Mouse (Mus musculus): ENCODE measurements around the gene Cd3eap. TPM values are rescaled to one million over a fixed set of nuclear protein-coding genes. Genes with fewer than 3 reads are reported as not detected.
A peak's percentile ranks its signal among the peaks of the same experiment; 100 is the strongest.

Cd3eap gene
- polyA plus RNA-seq, 1 experiment from 2014 or later = 20.4 TPM

- Histone ChIP-seq H3K4me2 (replicated peaks) (peak within 1 kb of the TSS; percentile 89), H3K36me3 (peaks cover 29% of the 10 kb centered on the region), H3K27ac (peak within 1 kb of the TSS; percentile 35), H3K9ac (peak within 1 kb of the TSS; percentile 94), H3K9me3 (replicated peaks) (no peaks in the 10 kb centered on the region), H3K27me3 (no peaks in the 10 kb centered on the region), H3K4me3 (peak within 1 kb of the TSS; percentile 95), H3K4me1 (peaks cover 16% of the 10 kb centered on the region)
- WGBS = 9% methylated on average over 36 of the region's 48 CpGs
- peak; percentile 95 for ATAC-seq (ENCODE audit: low FRiP score)
These were observed 22.3 kb upstream of the Cd3eap start, which contains the start of gene Ercc2 for GRCm38 (mm10) chr7:19381377-19382165. Gene Ercc2 (plus strand): TSS chr7:19382010.

- Histone ChIP-seq H3K4me2 (replicated peaks) (no peak overlapping the region), H3K36me3 (no peaks in the 10 kb centered on the region; the same call in 1 of the 2 replicates), H3K27ac (no peak overlapping the region), H3K4me1 (peaks cover 7% of the 10 kb centered on the region), H3K9me3 (replicated peaks) (no peaks in the 10 kb centered on the region), H3K27me3 (no peaks in the 10 kb centered on the region), H3K9ac (no peak overlapping the region), H3K4me3 (no peak overlapping the region)
- ATAC-seq (ENCODE audit: low FRiP score) = no peak
- 78% methylated on average over 8 of the region's 8 CpGs for WGBS
These were observed 18.8 kb upstream of the Cd3eap start for GRCm38 (mm10) chr7:19378049-19378448.

- Histone ChIP-seq H3K4me3 (no peak overlapping the region), H3K4me2 (replicated peaks) (no peak overlapping the region), H3K9me3 (replicated peaks) (no peaks in the 10 kb centered on the region), H3K36me3 (no peaks in the 10 kb centered on the region; the same call in 1 of the 2 replicates), H3K27me3 (no peaks in the 10 kb centered on the region), H3K4me1 (no peaks in the 10 kb centered on the region), H3K9ac (no peak overlapping the region), H3K27ac (no peak overlapping the region)
- WGBS = 90% methylated on average over 4 of the region's 4 CpGs
- ATAC-seq (ENCODE audit: low FRiP score) = no peak
These were observed 16.7 kb upstream of the Cd3eap start for GRCm38 (mm10) chr7:19376019-19376418.

- 77% methylated on average over 18 of the region's 18 CpGs for WGBS
- Histone ChIP-seq H3K4me3 (no peak overlapping the region), H3K4me2 (replicated peaks) (no peak overlapping the region), H3K9me3 (replicated peaks) (no peaks in the 10 kb centered on the region), H3K27me3 (no peaks in the 10 kb centered on the region), H3K36me3 (no peaks in the 10 kb centered on the region; the same call in 1 of the 2 replicates), H3K4me1 (no peaks in the 10 kb centered on the region), H3K27ac (no peak overlapping the region), H3K9ac (no peak overlapping the region)
- ATAC-seq (ENCODE audit: low FRiP score) = no peak
These were observed 16.1 kb upstream of the Cd3eap start for GRCm38 (mm10) chr7:19375368-19375767.

- Histone ChIP-seq H3K9ac (no peak overlapping the region), H3K27ac (no peak overlapping the region), H3K27me3 (peaks cover 12% of the 10 kb centered on the region), H3K4me3 (no peak overlapping the region), H3K4me1 (peaks cover 4% of the 10 kb centered on the region; the same call in 1 of the 2 replicates), H3K36me3 (no peaks in the 10 kb centered on the region; the same call in 1 of the 2 replicates), H3K9me3 (replicated peaks) (no peaks in the 10 kb centered on the region), H3K4me2 (replicated peaks) (no peak overlapping the region)
- ATAC-seq (ENCODE audit: low FRiP score) = no peak
- 80% methylated on average over 2 of the region's 2 CpGs for WGBS
These were observed 14.1 kb upstream of the Cd3eap start for GRCm38 (mm10) chr7:19373367-19373766.

- H3K4me3 ChIP-seq = peak overlapping the region; percentile 42
- peaks cover 13% of the 10 kb centered on the region for H3K27me3 ChIP-seq
- 11% methylated on average over 46 of the region's 46 CpGs for WGBS
- peaks cover 4% of the 10 kb centered on the region; the same call in 1 of the 2 replicates for H3K4me1 ChIP-seq
- peak overlapping the region; percentile 66 for H3K4me2 ChIP-seq (replicated peaks)
- H3K36me3 ChIP-seq = no peaks in the 10 kb centered on the region
- no peaks in the 10 kb centered on the region for H3K9me3 ChIP-seq (replicated peaks)
- peak; percentile 85 for ATAC-seq (ENCODE audit: low FRiP score)
- no peak overlapping the region for H3K27ac ChIP-seq
- peak overlapping the region; percentile 50 for H3K9ac ChIP-seq
These were observed 10.6 kb upstream of the Cd3eap start for GRCm38 (mm10) chr7:19369823-19370425.

GRCm38 (mm10) chr7:19368380-19368779 is 9.1 kb upstream of the Cd3eap start:
- Histone ChIP-seq H3K27me3 (peaks cover 14% of the 10 kb centered on the region), H3K9ac (no peak overlapping the region), H3K36me3 (no peaks in the 10 kb centered on the region), H3K4me3 (no peak overlapping the region), H3K4me2 (replicated peaks) (no peak overlapping the region), H3K27ac (no peak overlapping the region), H3K4me1 (peaks cover 4% of the 10 kb centered on the region; the same call in 1 of the 2 replicates), H3K9me3 (replicated peaks) (no peaks in the 10 kb centered on the region)
- WGBS = 22% methylated on average over 16 of the region's 16 CpGs
- ATAC-seq (ENCODE audit: low FRiP score) = no peak

- peaks cover 19% of the 10 kb centered on the region; the same call in 1 of the 2 replicates for H3K4me1 ChIP-seq
These were observed 6.1 kb upstream of the Cd3eap start for GRCm38 (mm10) chr7:19365376-19365775.

GRCm38 (mm10) chr7:19363881-19364280 is 4.6 kb upstream of the Cd3eap start:
- no peak for ATAC-seq (ENCODE audit: low FRiP score)

More at GRCm38 (mm10) chr7:19365376-19365775, 6.1 kb upstream of the Cd3eap start:
- H3K4me3 ChIP-seq = no peak overlapping the region
- no peaks in the 10 kb centered on the region for H3K36me3 ChIP-seq
- no peak overlapping the region for H3K4me2 ChIP-seq (replicated peaks)
- no peak overlapping the region for H3K9ac ChIP-seq
- no peak overlapping the region for H3K27ac ChIP-seq
- no peaks in the 10 kb centered on the region for H3K9me3 ChIP-seq (replicated peaks)
- no peak for ATAC-seq (ENCODE audit: low FRiP score)
- 77% methylated on average over 4 of the region's 4 CpGs for WGBS
- H3K27me3 ChIP-seq = peaks cover 30% of the 10 kb centered on the region

GRCm38 (mm10) chr7:19362276-19362675 is 3.0 kb upstream of the Cd3eap start:
- WGBS = 27% methylated on average over 4 of the region's 4 CpGs
- peak overlapping the region; percentile 96 for H3K4me2 ChIP-seq (replicated peaks)
- 0 out of 2 replicates have a peak overlapping the region, but pooled peaks have one; percentile 23 for H3K27ac ChIP-seq
- peaks cover 5% of the 10 kb centered on the region for H3K36me3 ChIP-seq
- H3K9ac ChIP-seq = no peak overlapping the region
- ATAC-seq (ENCODE audit: low FRiP score) = no peak
- H3K9me3 ChIP-seq (replicated peaks) = no peaks in the 10 kb centered on the region
- H3K27me3 ChIP-seq = peaks cover 17% of the 10 kb centered on the region; the same call in 1 of the 2 replicates
- H3K4me3 ChIP-seq = no peak overlapping the region
- H3K4me1 ChIP-seq = peaks cover 28% of the 10 kb centered on the region

More at GRCm38 (mm10) chr7:19363881-19364280, 4.6 kb upstream of the Cd3eap start:
- Histone ChIP-seq H3K27ac (no peak overlapping the region), H3K27me3 (peaks cover 23% of the 10 kb centered on the region), H3K36me3 (no peaks in the 10 kb centered on the region), H3K9me3 (replicated peaks) (no peaks in the 10 kb centered on the region), H3K4me1 (peaks cover 18% of the 10 kb centered on the region), H3K9ac (no peak overlapping the region), H3K4me2 (replicated peaks) (no peak overlapping the region), H3K4me3 (no peak overlapping the region)
- 3% methylated on average over 15 of the region's 18 CpGs for WGBS

- Histone ChIP-seq H3K27ac (no peak overlapping the region), H3K36me3 (peaks cover 10% of the 10 kb centered on the region), H3K27me3 (peaks cover 17% of the 10 kb centered on the region; the same call in 1 of the 2 replicates), H3K9me3 (replicated peaks) (no peaks in the 10 kb centered on the region), H3K9ac (no peak overlapping the region), H3K4me3 (peak overlapping the region; percentile 66), H3K4me2 (replicated peaks) (peak overlapping the region; percentile 96), H3K4me1 (peaks cover 28% of the 10 kb centered on the region)
- ATAC-seq (ENCODE audit: low FRiP score) = no peak
- WGBS = 12% methylated on average over 16 of the region's 16 CpGs
These were observed 2.4 kb upstream of the Cd3eap start for GRCm38 (mm10) chr7:19361720-19362119.

- no peak overlapping the region for H3K27ac ChIP-seq
- peaks cover 16% of the 10 kb centered on the region for H3K36me3 ChIP-seq
- H3K4me2 ChIP-seq (replicated peaks) = peak overlapping the region; percentile 96
- WGBS = under 1% methylated on average over 27 of the region's 27 CpGs
- H3K27me3 ChIP-seq = peaks cover 17% of the 10 kb centered on the region; the same call in 1 of the 2 replicates
- H3K9me3 ChIP-seq (replicated peaks) = no peaks in the 10 kb centered on the region
- peaks cover 28% of the 10 kb centered on the region for H3K4me1 ChIP-seq
- H3K9ac ChIP-seq = peak overlapping the region; percentile 51; the same call in 1 of the 2 replicates
- peak overlapping the region; percentile 66 for H3K4me3 ChIP-seq
- ATAC-seq (ENCODE audit: low FRiP score) = peak; percentile 57
These were observed 1.7 kb upstream of the Cd3eap start for GRCm38 (mm10) chr7:19360944-19361343.

All from hindbrain, embryonic 12.5 days (tissue).